Mouse (Mus musculus): ENCODE data around the gene Abca7.

Abca7 gene

GRCm38 (mm10) chr10:79995636-79996035 lies 658 bp upstream of the Abca7 start:
- DNase-seq, result no peak

GRCm38 (mm10) chr10:79997034-79997760 lies 903 bp downstream of the Abca7 start:
- DNase-seq, result peak; percentile 78 to 83

- DNase-seq, result peak; percentile 62 to 70
These were observed 1.5 kb downstream of the Abca7 start for GRCm38 (mm10) chr10:79997819-79998218.

GRCm38 (mm10) chr10:80001945-80002344 lies 5.7 kb downstream of the Abca7 start:
- no peak for DNase-seq

- DNase-seq, result peak in 1 of 2 experiments; percentile 11
These were observed 6.5 kb downstream of the Abca7 start for GRCm38 (mm10) chr10:80002829-80003228.

GRCm38 (mm10) chr10:80003374-80004232 lies 7.3 kb downstream of the Abca7 start:
- DNase-seq, result no peak

- no peak for DNase-seq
These were observed 8.0 kb downstream of the Abca7 start for GRCm38 (mm10) chr10:80004233-80004705.

GRCm38 (mm10) chr10:80011740-80012139 lies 15.4 kb downstream of the Abca7 start:
- peak in 1 of 2 experiments; percentile 5 for DNase-seq

- peak in 1 of 2 experiments; percentile 6 for DNase-seq
These were observed 17.3 kb downstream of the Abca7 start for GRCm38 (mm10) chr10:80013609-80014008.

- DNase-seq, result peak in 1 of 2 experiments; percentile 5
These were observed 18.4 kb downstream of the Abca7 start for GRCm38 (mm10) chr10:80014484-80015290.

- no peak for DNase-seq
These were observed 19.3 kb downstream of the Abca7 start for GRCm38 (mm10) chr10:80015583-80015982.

- no peak for DNase-seq
These were observed 20.2 kb downstream of the Abca7 start, which contains the start of gene Arhgap45 for GRCm38 (mm10) chr10:80016511-80016910. Gene Arhgap45, plus strand, starts transcription at chr10:80016653.

GRCm38 (mm10) chr10:80016931-80017330 lies 20.6 kb downstream of the Abca7 start:
- no peak for DNase-seq

- DNase-seq, result no peak
These were observed 21.1 kb downstream of the Abca7 start for GRCm38 (mm10) chr10:80017361-80017760.

- DNase-seq, result no peak
These were observed 21.5 kb downstream of the Abca7 start for GRCm38 (mm10) chr10:80017771-80018170.

- DNase-seq, result no peak
These were observed 22.5 kb downstream of the Abca7 start for GRCm38 (mm10) chr10:80018739-80019297.

GRCm38 (mm10) chr10:80019471-80020131 lies 23.3 kb downstream of the Abca7 start:
- no peak for DNase-seq

GRCm38 (mm10) chr10:80020191-80020590 lies 23.9 kb downstream of the Abca7 start:
- no peak for DNase-seq

- no peak for DNase-seq
These were observed 24.5 kb downstream of the Abca7 start for GRCm38 (mm10) chr10:80020603-80021319.

GRCm38 (mm10) chr10:80021320-80021641 lies 25.0 kb downstream of the Abca7 start:
- no peak for DNase-seq

GRCm38 (mm10) chr10:80022164-80022563 lies 25.9 kb downstream of the Abca7 start:
- DNase-seq, result no peak

Data from cerebellum, postnatal 36 days (tissue).